Mouse (Mus musculus) adrenal gland, adult 2 months (tissue): ENCODE results near the gene Cdk14. TPM values are rescaled to one million over a fixed set of nuclear protein-coding genes. Genes with fewer than 3 reads are reported as not detected.
A peak's percentile ranks its signal among the peaks of the same experiment; 100 is the strongest.

Experiments
- DNase-seq: peaks from one replicate; pipeline ENCODE4 v3.0.0; 2021
- polyA plus RNA-seq: library from polyadenylated mRNA; depleted of rRNA; stranded (reverse); fragments of >200 nt; gene quantifications from 2 replicates; pipeline ENCODE4 v1.2.3, GENCODE M21; 2012
- total RNA-seq, 2 experiments: library from RNA; stranded (reverse); gene quantifications; 2 replicates each; pipeline ENCODE4 v1.2.3; 2021

Gene Cdk14
- total and polyA plus RNA-seq, 3 experiments = 0.74 to 12.3 (median 11.4) TPM

DNA sequence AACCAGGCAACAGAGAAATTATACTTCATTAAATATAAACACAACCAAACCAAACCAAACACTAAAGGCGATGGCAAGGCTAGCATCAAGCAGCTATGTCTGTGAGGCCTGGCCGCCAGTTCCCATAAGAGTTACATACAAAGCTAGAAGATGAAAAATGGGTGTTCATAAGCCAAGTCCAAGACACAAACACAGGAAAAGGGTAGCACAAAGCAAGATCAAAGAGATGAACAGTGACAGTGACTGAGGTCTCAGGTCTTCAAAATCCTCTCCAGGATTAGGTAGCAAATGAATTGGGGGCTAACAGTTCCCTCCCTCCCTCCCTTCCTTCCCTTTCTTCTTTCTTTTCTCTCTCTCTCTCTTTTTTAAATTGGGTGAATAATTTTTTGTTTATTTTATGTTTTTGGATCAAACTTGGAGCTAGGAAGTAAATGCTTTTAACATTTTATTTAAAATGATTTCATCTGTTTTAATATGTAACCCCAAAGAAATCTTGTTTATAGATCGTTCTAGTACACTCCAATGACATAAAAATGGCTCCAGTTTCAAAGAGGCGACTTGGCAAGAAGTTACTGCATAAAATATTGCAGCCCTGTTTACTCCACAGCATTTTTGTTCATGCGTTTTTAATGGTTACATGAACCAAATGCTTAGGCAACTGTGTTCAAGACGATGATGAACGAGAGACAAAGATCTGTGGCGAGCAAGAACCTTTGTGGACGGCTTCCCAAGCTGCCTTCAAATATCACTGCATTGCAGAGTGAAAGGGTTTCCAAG, 568.0 kb downstream of the Cdk14 start:
- no peak for DNase-seq

- DNase-seq = no peak
These were observed 568.7 kb downstream of the Cdk14 start for GRCm38 (mm10) chr5:4851245-4851933.

DNA sequence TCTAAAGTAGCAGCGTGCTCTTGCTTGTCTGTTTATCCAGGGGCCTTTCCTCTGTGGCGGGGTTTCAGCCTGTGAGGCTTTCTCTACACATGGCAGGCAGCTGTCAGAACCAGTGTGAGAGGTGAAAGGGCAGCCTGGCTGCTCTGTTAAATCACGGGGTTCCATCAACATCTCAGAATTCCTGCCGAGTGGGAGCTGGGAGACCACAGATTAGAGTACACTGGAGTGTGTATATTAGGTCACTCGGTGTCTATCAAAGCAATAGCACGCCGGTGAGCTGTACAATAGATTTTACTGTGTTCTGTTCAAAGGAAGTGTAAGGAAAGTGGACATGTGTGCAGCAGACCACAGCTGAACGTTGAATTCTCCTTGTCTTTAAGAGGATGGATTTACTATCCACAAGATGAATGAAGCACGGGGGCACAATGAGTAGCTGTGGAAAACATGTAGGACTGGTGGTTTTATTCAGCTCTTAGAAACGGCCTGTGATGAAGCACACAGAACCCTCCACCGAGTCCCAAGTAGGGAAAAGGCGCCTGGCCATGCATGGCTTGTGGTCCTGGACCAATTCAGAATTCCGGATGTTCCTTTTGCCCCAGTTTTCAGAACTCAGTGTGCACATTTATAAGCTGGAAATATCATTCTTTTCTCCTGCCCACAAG, 585.2 kb downstream of the Cdk14 start:
- no peak for DNase-seq

DNA sequence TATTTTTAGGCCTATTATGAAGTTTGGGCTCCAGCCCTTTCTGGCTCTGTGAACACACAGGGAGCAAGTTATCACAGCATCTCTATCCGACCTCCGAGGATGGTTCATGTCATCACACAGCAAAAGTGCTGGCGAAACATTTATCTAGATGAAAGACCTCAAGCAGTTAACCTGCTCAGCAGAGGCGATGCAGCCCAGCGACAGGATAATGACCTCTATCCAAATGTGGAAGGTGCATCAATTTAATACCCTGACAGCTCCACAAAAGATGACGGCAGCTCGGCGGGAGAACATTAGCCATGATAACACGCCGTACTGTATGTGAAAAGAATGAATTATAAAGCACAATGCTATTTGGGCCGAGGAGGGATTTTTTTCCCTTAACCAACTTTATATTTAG, 586.2 kb downstream of the Cdk14 start:
- DNase-seq = no peak

DNA sequence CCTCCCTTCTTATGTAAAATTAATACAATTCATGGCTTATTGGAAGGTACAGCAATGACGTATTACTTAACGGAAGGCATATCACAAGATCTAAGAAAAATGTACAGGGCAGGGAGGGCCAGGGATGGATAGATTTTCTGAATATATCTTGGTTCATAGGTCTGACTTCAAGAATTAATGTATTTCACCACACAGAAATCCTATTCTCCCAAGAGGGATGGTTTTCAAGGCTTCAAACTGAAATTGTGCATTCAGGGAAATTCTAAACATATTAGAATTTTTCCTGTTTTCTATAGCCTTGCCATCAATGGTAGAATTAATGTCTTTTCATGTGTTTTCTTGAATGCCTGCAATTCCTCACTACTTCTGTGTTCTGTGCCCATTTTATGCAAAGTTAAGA, 593.2 kb downstream of the Cdk14 start:
- no peak for DNase-seq

DNA sequence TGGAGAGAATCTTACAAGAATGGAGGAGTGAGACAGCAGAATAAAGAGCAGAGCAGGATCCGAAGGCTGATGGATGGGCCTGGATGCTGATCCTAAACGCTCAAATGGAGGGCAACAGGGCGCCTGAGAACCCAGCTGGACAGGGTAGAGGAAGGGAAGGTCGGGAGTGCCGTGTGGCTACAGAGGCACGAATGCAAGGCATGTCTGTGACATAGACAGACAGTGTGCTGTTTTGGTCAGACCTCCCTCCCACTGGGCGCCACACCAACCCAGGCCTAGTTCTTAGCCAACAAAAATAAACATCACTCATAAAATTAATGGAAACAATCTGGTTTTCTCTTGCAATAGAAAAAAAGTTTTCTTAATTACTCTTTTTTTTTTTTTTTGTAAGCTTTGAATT, 594.2 kb downstream of the Cdk14 start:
- DNase-seq = peak; percentile 12

GRCm38 (mm10) chr5:4825076-4825475, 595.0 kb downstream of the Cdk14 start:
- no peak for DNase-seq

GRCm38 (mm10) chr5:4824171-4824570, 595.9 kb downstream of the Cdk14 start:
- no peak for DNase-seq

GRCm38 (mm10) chr5:4822041-4822440, 598.1 kb downstream of the Cdk14 start:
- no peak for DNase-seq

- no peak for DNase-seq
These were observed 598.7 kb downstream of the Cdk14 start for GRCm38 (mm10) chr5:4821368-4821771.

DNA sequence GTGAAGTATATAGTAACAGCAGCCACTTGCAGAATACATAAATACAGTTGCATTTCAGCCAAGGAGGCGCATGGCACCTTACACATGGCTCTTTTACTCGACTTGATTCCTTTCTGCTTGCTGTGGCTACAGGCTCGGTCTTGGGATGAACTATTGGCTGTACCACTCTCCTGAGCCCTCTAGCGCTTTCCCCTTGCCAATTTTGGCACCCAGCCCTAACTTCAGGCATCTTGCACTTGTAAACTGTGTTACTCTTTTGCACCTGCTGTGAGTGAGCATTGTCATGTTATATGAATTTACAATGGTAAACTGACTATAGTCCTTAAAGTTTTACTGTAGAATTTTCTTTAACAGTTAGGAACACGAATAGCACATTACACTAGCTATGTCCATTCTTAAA, 603.1 kb downstream of the Cdk14 start:
- no peak for DNase-seq

DNA sequence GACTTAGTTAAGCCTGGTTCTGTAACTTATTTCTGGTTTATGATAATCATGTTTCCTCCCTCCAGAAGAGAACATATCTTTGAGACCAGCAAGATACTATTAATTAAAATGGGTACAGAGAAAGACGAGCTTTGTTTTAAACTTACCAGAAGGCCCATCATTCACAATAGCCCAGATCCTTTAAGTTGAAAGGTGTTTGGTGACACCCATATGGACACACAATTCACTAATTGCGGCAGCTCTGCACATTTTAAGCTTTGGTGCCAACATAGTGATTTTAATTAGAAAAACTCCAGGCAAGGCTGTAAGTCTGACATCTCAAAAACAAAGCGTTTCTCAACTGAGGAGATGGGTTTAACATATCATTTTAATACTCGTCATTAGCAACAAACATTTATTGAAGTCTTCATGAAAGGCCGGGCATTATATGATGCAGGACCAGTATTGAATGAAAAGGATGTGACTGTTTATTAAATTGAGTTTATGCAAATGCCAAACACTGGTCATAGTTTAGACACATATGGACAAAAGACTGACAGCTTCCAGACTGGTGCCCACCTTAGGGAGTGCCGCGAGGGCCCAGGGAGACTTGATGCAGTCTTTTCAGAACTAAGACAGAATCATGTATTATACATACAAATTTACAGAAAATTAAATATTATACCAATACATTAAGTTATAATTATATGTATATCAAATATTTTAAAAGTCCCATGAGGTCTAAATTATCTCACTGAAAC, 605.5 kb downstream of the Cdk14 start:
- no peak for DNase-seq

DNA sequence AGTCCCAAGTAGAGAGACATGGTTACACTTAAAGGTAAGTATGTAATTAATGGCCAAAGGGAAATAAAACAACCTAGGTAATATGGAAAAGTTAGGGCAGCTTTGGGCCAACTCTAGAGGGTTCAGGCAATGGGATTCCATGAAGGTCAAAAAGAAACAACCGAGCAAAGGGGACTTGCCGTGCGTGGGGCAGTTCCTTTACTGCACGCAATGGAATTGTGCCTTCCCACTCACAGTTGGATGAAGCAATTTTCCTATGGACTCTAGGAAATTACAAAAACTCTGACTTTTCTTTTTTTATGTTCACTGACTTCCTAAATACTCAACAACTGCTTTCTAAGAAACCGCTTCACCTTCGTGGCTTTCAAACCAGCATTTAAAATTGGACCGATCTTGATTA, 606.8 kb downstream of the Cdk14 start:
- DNase-seq = no peak

DNA sequence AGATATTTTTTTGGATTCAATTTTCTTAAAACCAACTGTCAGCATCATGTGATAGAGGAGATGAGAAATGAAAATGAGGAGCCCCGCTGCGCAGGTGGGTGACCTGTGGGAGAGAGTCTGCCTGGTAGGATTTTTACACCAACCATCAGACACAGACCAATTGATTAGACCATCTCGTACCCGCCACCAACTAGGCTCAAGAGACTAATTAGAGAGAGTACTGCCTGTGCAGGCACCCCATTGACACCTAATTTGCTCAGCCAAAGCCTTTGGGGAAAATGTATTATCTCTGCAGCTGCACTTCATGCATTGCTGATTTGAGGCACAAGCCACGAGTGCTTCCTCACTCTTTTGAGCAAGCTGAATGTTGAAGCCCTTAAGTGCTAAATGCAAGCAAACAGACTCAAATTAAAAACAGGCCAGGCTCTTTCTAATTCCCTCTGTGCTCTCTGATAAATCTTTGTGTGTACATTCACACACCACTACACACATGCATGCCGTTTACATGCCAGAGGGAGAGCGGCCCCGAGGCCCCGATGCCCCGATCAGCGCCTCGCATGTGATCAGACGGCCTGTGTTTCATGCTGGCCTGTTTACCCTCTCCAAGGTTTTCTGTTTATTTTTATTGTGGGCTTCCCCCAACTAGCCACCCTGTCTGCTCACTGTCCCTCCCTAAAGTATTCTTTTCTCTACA, 607.9 kb downstream of the Cdk14 start:
- DNase-seq = no peak

GRCm38 (mm10) chr5:4805228-4805627, 614.9 kb downstream of the Cdk14 start:
- DNase-seq = no peak

DNA sequence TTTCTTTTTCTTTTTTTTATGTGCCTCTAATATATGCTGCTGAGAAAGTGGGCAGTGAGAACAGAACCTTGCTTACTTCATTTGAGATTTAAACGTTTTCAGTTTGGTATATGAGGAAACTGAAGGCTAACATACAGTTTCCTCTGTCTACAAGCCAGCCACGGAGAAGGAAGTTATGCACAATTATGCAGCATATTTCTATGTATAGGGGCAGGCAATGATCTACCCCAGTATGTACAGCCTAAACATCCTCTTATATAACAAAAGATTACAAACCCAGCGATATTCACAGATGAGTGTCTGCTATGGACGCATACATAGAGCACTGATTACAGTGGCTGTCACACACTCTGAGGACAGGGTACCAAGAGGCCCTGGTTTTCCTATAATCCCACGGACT, 616.4 kb downstream of the Cdk14 start:
- no peak for DNase-seq

GRCm38 (mm10) chr5:4801971-4802370, 618.1 kb downstream of the Cdk14 start:
- no peak for DNase-seq

GRCm38 (mm10) chr5:4801096-4801850, 618.8 kb downstream of the Cdk14 start:
- DNase-seq = no peak

DNA sequence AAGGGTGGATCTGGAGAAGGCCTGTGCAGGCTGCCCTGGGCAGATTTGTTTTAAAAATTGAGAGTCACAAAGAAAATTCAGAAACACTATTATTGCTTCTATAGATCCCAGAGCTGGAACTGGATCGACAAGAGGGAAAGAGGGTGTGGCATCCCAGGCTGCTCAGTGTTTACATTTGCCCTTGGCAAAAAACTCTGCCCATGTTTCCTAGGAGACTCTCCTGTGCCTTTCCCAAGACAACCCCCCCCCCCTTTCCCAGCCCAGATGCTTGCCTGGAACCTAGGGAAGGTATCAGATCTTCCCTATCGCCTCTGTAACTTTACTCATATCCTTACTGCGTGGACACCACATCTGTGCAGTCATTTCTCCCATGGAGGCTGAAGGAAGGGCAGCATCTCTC, 628.9 kb downstream of the Cdk14 start:
- no peak for DNase-seq

DNA sequence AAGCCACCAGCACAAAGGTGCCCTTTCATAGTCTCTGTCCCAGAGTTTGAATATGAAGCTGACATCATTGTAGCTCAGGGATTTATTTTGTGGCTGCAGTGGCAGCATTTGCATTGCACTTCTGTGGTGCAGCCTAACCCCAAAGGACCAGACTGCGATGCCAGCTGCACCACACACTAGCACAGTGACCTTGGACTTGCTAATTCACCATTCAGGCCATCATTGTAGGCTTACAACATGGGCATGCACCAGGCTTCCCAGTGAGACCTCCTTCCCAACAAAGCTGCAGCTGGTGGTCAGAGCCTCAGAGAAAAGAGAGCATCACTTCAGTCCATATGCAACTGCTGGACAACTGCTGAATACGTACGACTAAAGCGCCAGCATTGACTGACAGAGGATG, 629.8 kb downstream of the Cdk14 start:
- no peak for DNase-seq

GRCm38 (mm10) chr5:4788484-4788883, 631.6 kb downstream of the Cdk14 start:
- DNase-seq = no peak
